Mouse (Mus musculus): ENCODE measurements around the gene Adk.

- no peak for TF ChIP-seq CTCF (IDR thresholded peaks at IDR 0.05; ENCODE audit: control insufficient read depth, insufficient read depth, insufficient read length)
- no peak for TF ChIP-seq MYOG (IDR thresholded peaks at IDR 0.05; ENCODE audit: control insufficient read depth, extremely low read depth, insufficient read length)
- TF ChIP-seq CEBPB (IDR thresholded peaks at IDR 0.05; ENCODE audit: low read depth): no peak
- TF ChIP-seq USF1 (IDR thresholded peaks at IDR 0.05; ENCODE audit: low read depth): no peak
Observed at GRCm38 (mm10) chr14:21112174-21112573, 59.8 kb downstream of the Adk start.
